Mouse (Mus musculus) fibroblast of lung, adult 2 months (primary cell): ENCODE data around the gene Emg1.
"Not testable (repeated sequence)": the region's sequence is repeated elsewhere in the genome, so short reads cannot be mapped to it uniquely, and the experiment has no call there.

Experiments
- DNase-seq: peaks from one replicate; pipeline ENCODE4 v3.0.0-alpha.2; 2011; ENCODE audit warnings: low read depth

The Emg1 gene

GRCm38 (mm10) chr6:124708289-124708889 is 3.6 kb downstream of the Emg1 start:
- no peak for DNase-seq

GRCm38 (mm10) chr6:124706061-124706627 is 5.8 kb downstream of the Emg1 start:
- DNase-seq, result no peak

DNA sequence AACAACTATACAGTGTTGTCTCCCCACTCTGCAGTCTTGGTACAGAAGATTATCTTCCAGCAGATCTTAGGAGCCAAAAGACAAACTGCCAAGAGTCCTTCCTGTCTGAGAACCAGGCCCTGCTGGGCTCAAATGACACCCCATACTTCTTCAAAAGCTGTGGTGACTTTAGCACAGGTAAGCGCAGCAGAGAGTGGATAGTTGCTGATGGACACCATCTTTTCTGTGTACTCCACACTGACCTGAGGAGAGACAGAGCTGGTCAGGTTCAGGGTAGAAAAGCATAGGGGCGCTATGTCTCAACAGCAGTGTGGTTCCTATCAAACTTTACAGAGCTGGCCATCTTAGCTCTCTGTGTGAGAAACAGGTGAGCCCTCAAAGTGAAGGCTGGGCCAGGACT is 7.6 kb downstream of the Emg1 start:
- DNase-seq, result no peak

- DNase-seq, result no peak
Observed at GRCm38 (mm10) chr6:124703789-124704188, 8.2 kb downstream of the Emg1 start.

GRCm38 (mm10) chr6:124702784-124703103 is 9.2 kb downstream of the Emg1 start:
- DNase-seq, result no peak

GRCm38 (mm10) chr6:124702102-124702783 is 9.7 kb downstream of the Emg1 start:
- no peak for DNase-seq

DNA sequence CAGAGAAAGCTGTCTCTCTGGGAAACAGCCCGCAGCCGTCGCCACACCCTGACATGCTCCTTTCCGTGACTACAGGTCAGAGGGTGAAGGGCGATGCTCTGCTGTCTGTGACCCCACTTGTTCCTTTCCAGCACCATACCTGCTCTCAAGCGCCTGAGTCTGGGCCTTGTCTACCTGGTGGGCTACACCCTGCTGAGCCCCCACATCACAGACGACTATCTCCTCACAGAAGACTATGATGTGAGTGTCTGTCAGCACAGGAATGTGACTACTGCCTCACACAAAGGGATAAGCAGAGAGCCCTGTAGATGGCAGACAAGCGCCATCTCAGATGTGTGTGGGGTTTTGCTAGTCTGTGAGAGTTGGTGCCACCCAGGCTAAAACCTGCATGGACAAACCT is 10.6 kb downstream of the Emg1 start:
- DNase-seq, result no peak

- peak; percentile 87 for DNase-seq
Observed at GRCm38 (mm10) chr6:124699962-124700610, 11.9 kb downstream of the Emg1 start.

- DNase-seq, result no peak
Observed at GRCm38 (mm10) chr6:124699366-124699765, 12.6 kb downstream of the Emg1 start.

DNA sequence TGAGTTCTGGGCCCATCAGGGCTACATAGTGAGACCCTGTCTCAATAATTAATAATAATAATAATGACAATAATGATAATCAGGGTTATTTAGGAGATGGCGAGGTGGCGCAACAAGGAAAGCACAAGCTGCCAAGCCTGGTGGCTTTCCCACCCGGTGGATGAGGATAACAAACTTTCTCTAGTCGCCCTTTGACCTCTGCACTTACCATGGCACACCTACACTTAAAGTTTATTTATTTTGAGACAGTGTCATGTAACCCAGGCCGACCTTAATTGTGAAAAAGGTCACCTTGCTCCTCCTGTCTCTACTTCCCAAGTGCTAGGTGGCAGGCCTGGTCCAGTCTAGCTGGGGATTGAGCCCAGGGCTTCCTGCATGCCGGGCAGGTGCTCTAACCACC is 13.2 kb downstream of the Emg1 start:
- no peak for DNase-seq

GRCm38 (mm10) chr6:124696441-124697150 is 15.4 kb downstream of the Emg1 start:
- DNase-seq, result no peak

DNA sequence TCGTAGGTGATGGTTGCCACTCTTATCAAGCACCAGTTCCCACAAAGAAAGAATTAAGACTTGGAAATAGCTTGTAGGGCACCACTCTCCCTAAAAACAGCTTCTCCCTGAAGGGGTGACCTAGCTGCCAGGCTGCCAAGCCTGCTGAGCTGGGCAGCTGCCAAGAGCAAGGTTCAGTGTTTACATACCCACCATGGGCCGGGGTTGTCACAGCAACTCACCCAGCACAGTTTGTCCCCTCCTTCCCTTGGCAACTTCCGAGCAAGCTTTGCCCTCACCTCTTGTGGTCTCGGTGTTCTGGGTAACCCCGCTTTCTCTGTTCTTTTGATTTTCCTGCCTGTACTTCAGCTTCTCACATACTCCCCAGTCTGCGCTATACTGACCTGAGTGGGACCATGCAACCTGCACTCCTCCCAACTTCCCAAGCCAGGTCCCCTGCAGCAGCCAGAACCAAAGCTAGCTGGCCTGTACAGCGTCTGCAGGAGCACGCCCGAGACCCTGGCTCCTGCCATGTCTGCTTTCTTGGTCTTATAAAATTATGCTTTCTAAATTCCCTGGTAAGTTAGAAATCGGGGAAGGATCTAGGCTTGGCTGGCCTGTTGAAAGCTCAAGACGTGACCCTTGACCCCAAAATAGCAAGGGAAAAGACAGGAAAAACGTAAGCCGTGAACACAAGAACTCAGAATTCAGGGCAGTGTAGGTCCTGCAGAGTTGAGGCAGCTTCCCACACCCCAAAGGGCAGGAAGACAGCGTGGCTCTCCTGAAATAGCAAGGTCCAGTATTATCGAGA is 17.6 kb downstream of the Emg1 start:
- DNase-seq, result no peak

DNA sequence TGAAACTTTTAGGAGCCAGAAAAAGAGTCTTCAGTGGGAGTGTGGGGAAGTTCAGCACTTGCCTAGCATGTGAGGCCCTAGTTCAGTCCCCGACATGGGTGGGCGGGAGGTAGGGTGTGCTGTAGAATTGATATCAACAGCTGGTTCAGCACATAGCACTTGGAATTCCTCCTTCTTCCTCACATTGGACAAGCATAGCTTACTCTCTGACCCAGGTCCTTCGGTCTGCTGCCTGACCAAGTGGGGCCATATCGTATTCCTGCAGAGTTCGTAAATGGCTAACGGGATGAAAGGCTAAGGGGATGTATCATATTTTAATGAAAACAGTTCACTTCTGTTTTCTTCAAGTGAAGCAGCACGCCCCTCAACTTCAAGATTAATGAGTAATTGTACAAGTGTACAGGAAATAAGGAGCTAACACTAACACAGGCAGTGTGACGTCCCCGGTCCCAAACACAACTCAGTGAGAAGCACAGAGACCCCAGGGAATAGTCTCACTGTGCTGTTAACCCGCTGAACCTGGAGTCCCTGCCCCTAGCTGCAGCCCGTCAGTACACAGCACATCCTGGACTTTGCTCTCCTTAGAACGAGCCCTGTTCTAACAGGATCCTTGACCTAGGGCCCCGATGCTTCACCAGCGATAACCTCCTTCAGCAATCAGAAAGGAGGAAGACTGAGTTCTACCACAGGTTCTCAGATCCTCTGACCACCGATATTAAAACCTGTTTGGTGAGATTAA is 18.6 kb downstream of the Emg1 start:
- no peak for DNase-seq

GRCm38 (mm10) chr6:124690517-124690916 is 21.5 kb downstream of the Emg1 start:
- no peak for DNase-seq

- no peak for DNase-seq
Observed at GRCm38 (mm10) chr6:124689011-124689410, 23.0 kb downstream of the Emg1 start.

- no peak for DNase-seq
Observed at GRCm38 (mm10) chr6:124688151-124688758, 23.7 kb downstream of the Emg1 start.

GRCm38 (mm10) chr6:124686644-124687043 is 25.3 kb downstream of the Emg1 start:
- not testable (repeated sequence) for DNase-seq

DNA sequence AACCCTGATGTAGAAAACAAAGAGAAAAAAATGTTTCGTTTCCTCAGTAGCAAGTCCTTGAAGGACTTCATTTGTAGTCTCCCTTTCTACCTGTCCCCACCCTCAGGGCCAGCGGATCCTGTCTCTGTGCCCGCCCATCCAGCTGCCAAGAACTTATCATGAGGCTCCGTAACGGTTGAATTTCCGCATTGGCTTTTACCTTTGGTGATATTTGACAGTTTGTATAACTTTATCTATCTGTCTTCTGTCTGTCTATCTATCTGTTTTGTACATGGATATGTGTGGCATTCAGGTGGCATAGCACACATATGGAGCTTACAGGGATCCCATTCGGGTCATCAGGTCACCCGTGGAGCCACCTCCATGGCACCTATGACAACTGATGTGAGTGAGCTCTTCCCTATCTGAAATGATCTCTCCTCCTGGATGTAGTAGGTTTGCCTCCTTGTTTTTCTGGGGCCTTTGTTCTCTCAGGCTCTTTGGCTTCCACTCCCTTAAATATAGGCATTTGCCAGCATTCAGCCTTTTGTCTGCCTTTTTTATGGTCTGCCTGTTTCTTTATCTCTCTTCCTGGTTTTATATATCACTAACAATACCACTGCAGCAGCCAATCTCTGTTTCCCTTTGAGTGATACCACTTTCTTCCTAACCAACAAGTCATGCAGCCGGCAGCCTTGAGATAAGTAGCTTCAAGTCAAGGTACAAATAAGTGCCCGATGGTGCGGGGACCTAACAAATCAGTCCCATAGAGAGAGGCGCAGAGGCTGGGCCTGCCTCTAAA is 26.2 kb downstream of the Emg1 start:
- no peak for DNase-seq

DNA sequence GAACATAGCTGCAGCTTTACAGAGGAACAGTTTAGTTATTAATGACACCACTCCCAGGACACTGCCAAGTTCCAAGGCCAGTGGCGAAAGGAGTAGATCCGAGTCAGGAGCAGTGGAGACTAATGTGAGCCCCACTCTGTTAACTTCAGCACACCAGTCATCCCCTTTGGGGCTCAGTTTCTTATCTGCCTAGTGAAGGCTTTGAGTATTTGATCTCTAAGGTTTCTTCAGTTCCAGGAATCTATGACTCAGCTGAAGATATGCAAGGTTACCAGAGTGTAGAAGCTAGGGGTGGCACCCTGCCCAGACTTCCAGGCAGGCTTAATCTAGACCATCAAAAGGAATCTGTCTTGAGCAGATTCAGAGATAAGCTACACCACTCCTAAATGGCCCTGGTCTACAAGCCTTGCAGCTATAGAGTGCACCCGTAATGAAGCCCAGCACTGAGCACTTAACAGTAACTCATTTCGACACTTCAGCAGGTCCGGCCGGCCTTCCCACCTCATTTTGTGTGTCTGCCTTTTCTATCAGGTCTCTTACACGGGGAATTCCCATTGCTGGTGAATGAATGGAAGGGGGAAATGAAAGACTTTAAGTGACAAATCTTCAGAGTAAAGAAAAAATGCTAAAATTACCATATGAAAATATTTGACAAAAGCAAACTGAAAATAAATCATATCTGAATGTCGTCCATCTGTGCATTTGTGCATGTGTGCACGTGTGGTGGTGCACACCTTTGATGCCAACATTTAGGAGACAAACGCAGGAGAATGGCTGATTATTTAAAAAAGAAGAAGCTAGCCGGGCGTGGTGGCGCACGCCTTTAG is 28.2 kb downstream of the Emg1 start:
- peak; percentile 54 for DNase-seq
